Mouse (Mus musculus): ENCODE measurements at regions not wholly inside any gene's neighbourhood (a gene's known extent, or its start where the extent isn't known, plus 50 kb on each side); places are given as distances from the start of the nearest gene placed in this dataset.

- no peak for TF ChIP-seq CTCF (IDR thresholded peaks at IDR 0.05; ENCODE audit: low read depth)
- TF ChIP-seq EP300 (IDR thresholded peaks at IDR 0.05; ENCODE audit: low read depth): no peak
Measured at GRCm38 (mm10) chr5:75457403-75457802, 117.3 kb upstream of the Kit start.

Measured in liver, postnatal 0 days (tissue).